Mouse (Mus musculus): ENCODE measurements around the gene Wipf3.

DNA sequence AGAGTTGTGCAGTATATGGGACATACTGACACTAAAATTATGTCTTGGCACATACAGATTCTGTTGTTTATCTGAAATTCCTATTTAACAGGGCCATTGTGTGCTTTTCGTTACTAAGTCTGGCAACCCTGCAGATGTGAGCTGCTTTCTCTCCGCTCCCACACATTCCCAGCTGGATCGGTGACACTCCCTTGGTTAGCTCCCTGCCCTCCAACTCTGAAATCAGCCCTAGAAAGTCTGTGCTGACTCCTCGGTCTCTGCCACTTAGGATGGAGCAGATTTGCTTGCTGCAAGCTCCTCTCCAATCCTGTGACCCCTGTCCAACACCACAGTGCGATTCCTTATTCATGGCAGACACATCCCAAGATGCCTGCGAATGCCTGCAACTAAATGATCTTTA, 35.5 kb upstream of the Wipf3 start:
- TF ChIP-seq CTCF (IDR thresholded peaks at IDR 0.05) (no peak), EP300 (IDR thresholded peaks at IDR 0.05) (no peak)

Measured in lung, postnatal 0 days (tissue).